Mouse (Mus musculus) lung, adult 2 months (tissue): ENCODE results near the gene Cass4.

ENCODE experiments used
- CTCF ChIP-seq: fragments of 200-500 bp; IDR thresholded peaks from 2 replicates; pipeline ENCODE4 v1.5.1; 2011; ENCODE audit warnings: mild to moderate bottlenecking, low read length, control low read depth; ENCODE audit not compliant: insufficient read depth
- POLR2A ChIP-seq: fragments of 200-500 bp; IDR thresholded peaks from 2 replicates; pipeline ENCODE4 v1.6.1; 2011; ENCODE audit warnings: low read depth, mild to moderate bottlenecking, control low read depth, low read length, borderline replicate concordance; ENCODE audit errors: extremely low read depth

GRCm38 (mm10) chr2:172406173-172406572 lies 12.6 kb downstream of the Cass4 start:
- TF ChIP-seq POLR2A (no peak), CTCF (no peak)
